Mouse (Mus musculus) embryonic fibroblast, embryonic 13.5 days (primary cell): ENCODE measurements around the gene Pde5a. TPM values are rescaled to one million over a fixed set of nuclear protein-coding genes. Genes with fewer than 3 reads are reported as not detected.

ENCODE experiments used
- H3K27ac ChIP-seq: 2 replicates; pipeline ENCODE4 v1.5.1; 2012; ENCODE audit warnings: low read length, control low read depth, inconsistent platforms; ENCODE audit not compliant: insufficient read depth
- H3K4me1 ChIP-seq: 2 replicates; pipeline ENCODE4 v1.6.1; 2011; ENCODE audit warnings: low read length; ENCODE audit not compliant: control insufficient read depth, insufficient read depth
- H3K4me3 ChIP-seq: 2 replicates; pipeline ENCODE4 v1.5.1; 2011; ENCODE audit warnings: mild to moderate bottlenecking, control low read depth, low read length; ENCODE audit not compliant: insufficient read depth
- CTCF ChIP-seq: IDR thresholded peaks from 2 replicates; pipeline ENCODE4 v1.5.1; 2011; ENCODE audit warnings: mild to moderate bottlenecking, control low read depth, low read length, moderate library complexity, borderline replicate concordance; ENCODE audit not compliant: insufficient read depth
- POLR2A ChIP-seq: IDR thresholded peaks from 2 replicates; pipeline ENCODE4 v1.6.1; 2011; ENCODE audit warnings: low read depth, mild to moderate bottlenecking, control low read depth, low read length, moderate library complexity
- polyA plus RNA-seq: library from polyadenylated mRNA; stranded (reverse); fragments of >200 nt; gene quantifications from 2 replicates; pipeline ENCODE4 v1.2.4, GENCODE M21; 2011; ENCODE audit warnings: low read depth; ENCODE audit not compliant: missing spikeins, insufficient read length

Pde5a gene
- polyA plus RNA-seq, 1 experiment: 12.2 TPM

DNA sequence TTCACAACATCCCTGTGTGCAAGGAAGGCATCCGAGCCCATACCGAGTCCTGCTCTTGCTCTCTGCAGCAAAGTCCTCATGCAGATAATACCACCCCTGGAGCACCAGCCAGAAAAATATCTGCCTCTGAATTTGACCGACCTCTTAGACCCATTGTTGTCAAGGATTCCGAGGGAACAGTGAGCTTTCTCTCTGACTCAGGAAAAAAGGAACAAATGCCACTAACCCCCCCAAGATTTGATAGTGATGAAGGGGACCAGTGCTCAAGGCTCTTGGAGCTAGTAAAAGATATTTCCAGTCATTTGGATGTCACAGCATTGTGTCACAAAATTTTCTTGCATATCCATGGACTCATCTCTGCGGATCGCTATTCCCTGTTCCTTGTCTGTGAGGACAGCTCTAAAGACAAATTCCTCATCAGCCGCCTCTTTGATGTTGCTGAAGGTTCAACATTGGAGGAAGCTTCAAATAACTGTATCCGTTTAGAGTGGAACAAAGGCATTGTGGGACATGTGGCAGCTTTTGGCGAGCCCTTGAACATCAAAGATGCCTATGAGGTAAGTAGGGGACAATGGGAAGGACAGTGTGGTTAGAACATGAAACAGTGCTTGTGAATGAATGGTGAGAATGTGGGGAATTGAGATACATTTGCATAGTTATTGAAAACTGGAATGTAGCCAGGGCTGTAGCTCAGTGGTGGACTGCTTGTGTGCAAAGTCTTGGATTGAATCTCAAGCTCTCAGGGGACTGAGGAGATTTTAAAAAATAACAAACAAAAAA, 19.4 kb downstream of the Pde5a start:
- Histone ChIP-seq H3K4me1 (no peaks in the 10 kb centered on the region), H3K4me3 (no peak overlapping the region), H3K27ac (no peak overlapping the region)
- TF ChIP-seq CTCF (no peak), POLR2A (no peak)

DNA sequence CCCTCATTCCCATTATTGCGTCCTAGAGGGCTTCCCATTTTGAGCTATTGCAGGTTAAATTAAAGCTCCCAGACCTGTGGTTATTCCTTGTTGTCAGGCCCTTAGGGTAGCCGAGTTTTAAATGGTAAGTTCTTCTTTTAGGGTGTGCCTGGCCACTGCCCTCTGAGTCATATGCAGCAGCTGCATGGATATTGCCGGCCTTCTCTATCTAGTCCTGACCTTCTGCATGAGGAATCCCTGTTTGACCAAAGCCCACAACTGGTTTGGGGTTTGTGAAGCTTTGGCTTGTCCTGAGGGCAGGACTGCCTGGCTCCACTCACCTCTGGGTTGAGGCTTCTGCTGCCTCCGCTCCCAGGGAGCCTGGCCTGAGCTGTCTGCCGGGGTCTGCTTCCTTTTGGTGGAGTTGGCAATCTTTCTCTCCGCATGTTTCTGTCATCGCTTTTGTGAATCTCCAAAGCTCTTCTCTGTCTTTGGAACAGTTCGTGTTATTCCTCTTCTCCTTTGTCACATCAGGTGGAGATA, 34.6 kb downstream of the Pde5a start:
- H3K27ac ChIP-seq: no peak overlapping the region
- no peak overlapping the region for H3K4me3 ChIP-seq
- no peaks in the 10 kb centered on the region for H3K4me1 ChIP-seq
- TF ChIP-seq POLR2A (no peak), CTCF (no peak)

DNA sequence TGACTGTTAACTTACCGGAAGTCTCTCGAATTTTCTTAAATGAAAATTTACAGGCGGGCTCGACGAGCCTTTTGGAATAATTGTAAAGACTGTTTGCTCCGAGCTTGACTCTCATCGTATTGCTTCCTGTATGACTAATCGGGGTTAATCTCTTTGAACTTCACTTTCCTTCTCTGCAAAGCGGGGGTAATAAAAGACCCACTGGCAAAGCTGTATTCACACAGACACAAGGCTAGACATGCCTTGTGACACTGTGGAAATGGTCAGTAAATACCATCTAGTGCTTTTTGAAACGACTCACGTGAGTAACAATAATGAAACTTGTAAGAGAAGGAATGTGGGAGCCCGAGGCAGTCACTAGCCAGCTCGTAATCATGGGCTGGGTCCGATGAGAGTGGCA, 35.0 kb downstream of the Pde5a start:
- no peaks in the 10 kb centered on the region for H3K4me1 ChIP-seq
- H3K27ac ChIP-seq: no peak overlapping the region
- no peak for TF ChIP-seq CTCF
- TF ChIP-seq POLR2A: no peak
- no peak overlapping the region for H3K4me3 ChIP-seq

DNA sequence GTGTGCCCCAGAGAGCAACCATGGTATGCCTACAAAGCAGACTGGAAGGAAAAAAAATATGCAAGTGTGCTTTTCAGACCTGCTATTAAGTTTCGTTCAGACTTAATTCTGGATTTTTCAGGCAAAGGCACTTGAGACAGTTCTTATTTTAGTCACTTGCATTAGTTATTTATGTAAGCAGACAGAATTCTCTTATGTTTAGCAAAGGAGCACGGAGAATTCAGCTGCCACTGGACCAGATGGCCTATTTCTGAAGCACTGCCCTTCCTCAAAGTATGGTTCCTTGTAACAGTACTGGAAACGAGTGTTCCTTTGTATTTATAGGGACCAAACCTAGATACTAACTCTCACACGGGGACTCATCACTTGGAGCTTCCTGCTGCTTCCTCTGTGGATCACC, 38.2 kb downstream of the Pde5a start:
- Histone ChIP-seq H3K4me1 (no peaks in the 10 kb centered on the region), H3K27ac (no peak overlapping the region), H3K4me3 (no peak overlapping the region)
- TF ChIP-seq CTCF (no peak), POLR2A (no peak)

DNA sequence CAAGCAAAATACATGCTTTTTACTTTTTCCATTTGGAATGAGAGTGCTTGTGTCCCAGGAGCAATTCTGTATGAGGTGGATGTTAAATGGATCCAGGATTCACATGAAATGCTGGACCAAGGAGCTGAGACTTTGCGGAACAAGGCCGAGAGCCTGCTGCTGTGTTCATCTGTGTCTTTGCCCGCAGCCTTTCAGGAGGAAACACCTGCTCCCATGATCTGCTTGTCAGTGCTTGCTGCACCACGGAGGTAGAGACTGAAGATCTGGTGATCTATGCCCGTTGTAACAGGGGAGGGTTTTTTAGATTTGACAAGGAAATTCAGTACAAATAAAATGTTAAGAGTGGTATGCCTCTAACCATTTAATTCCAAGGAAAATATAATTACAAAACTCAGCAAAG, 39.1 kb downstream of the Pde5a start:
- Histone ChIP-seq H3K4me1 (no peaks in the 10 kb centered on the region), H3K4me3 (no peak overlapping the region), H3K27ac (no peak overlapping the region)
- TF ChIP-seq CTCF (no peak), POLR2A (no peak)

DNA sequence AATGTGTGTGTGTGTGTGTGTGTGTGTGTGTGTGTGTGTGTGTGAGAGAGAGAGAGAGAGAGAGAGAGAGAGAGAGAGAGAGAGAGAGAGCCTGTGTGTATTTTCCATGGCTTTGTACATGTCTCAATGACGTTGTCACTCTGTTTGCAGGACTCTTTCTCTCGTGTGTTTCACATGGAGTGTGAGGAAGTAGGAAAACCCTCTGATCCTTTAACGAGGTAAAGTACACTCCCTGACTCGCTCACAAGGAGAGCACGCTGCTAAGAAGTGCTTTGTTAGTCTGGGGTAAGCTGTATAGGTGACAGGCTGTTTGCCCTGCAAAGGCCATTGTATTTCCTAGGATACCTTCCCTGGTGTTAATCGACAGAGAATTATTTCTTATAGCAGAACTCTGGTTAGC, 52.7 kb downstream of the Pde5a start:
- TF ChIP-seq CTCF: no peak
- TF ChIP-seq POLR2A: no peak
- H3K27ac ChIP-seq: no peak overlapping the region
- H3K4me3 ChIP-seq: no peak overlapping the region
- no peaks in the 10 kb centered on the region for H3K4me1 ChIP-seq

DNA sequence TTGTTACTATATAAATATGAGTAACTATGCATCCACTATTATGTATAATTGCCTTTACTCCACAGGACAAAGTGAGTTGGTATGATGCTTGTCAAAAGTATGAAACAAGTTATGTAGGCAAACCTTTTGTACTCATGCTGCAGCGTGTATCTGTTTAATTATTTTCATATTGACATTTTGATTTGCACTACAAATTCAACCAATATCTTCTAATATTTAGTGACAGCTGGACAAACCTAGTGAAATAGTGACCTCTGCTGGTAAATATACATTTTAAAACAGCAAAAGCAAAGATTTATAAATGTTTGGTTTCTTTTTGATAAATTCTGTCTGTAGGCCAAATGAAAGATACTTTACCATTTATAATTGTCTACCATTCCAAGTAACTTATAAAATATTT, 55.5 kb downstream of the Pde5a start:
- Histone ChIP-seq H3K27ac (no peak overlapping the region), H3K4me1 (no peaks in the 10 kb centered on the region), H3K4me3 (no peak overlapping the region)
- TF ChIP-seq POLR2A (no peak), CTCF (no peak)

DNA sequence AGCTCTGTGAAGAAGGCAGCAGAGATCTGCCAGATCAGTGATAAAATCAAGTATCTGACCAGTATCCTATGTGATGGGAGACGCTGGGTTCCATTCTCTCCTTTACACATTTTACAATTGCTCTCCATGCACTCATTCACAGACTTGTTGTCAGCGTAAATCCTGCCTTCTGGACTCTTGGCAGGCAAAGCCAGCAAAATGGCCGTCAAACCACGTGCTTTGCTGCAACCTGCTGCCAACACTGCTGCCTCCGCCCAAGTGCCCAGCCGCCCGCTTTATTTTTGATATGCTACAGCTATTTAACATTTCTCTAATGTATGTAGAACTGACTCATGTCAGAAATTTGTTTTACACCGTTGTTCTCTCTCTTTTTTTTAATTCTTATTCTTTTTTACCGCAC, 59.6 kb downstream of the Pde5a start:
- no peak overlapping the region for H3K4me3 ChIP-seq
- no peaks in the 10 kb centered on the region for H3K4me1 ChIP-seq
- H3K27ac ChIP-seq: no peak overlapping the region
- no peak for TF ChIP-seq CTCF

DNA sequence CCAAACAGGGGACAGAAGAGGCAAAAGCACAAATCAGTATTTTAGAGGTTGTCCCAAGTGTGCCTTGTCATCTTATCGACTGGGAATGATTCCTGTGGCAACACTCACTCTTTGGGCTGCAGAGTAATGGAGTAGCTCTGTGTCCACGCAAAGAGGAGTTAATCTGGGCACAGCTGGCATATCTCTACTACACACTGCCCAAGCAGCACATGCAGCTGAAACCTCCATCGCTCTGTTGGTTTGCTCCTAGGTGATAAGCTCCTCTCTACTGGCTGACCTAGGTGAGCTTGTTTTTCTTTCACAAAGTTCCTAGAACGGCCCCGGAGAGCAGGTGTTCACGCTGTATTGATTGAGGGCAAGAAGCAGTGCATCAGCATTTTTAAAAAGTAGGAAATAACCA, 60.8 kb downstream of the Pde5a start:
- TF ChIP-seq POLR2A: no peak
- TF ChIP-seq CTCF: no peak
- H3K27ac ChIP-seq: no peak overlapping the region
- no peak overlapping the region for H3K4me3 ChIP-seq
- H3K4me1 ChIP-seq: no peaks in the 10 kb centered on the region

DNA sequence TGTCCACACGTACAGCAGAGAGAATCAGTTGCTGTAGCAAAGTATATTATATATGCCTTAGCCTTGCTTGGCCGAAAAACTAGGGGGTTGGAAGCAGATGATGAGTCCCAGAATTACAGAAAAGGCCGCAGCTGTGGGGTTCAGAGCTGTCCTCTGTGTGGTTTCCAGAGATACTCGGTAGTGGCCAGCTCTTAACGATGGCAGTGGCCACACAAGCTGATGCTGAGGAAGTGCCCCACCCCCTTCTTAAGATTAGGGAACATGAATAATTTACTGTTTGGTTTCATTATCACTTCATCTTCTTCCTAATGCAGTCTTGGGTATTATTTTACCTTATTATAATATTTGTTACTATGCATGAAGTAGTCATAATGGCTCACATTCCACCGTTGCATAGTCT, 71.3 kb downstream of the Pde5a start:
- TF ChIP-seq CTCF (no peak), POLR2A (no peak)
- no peak overlapping the region for H3K4me3 ChIP-seq
- no peak overlapping the region for H3K27ac ChIP-seq
- H3K4me1 ChIP-seq: no peaks in the 10 kb centered on the region
